Mouse (Mus musculus) layer of hippocampus, postnatal 10 days (tissue): ENCODE results near the gene Dcbld1. TPM values are rescaled to one million over a fixed set of nuclear protein-coding genes. Genes with fewer than 3 reads are reported as not detected.
"Not testable (repeated sequence)": the region's sequence is repeated elsewhere in the genome, so short reads cannot be mapped to it uniquely, and the experiment has no call there.

ENCODE experiments used
- DNase-seq, 2 experiments: peaks; one replicate each; pipeline ENCODE4 v3.0.0; 2021; ENCODE audit warnings: low spot score in 2 of 2
- total RNA-seq, 2 experiments: library from RNA; stranded (reverse); gene quantifications; 2 replicates each; pipeline ENCODE4 v1.2.3; 2021

Dcbld1 gene
- total RNA-seq, 2 experiments from 2014 or later, result 12.1 to 12.5 TPM

- DNase-seq, result no peak
Observed at GRCm38 (mm10) chr10:52258180-52258948, 24.9 kb downstream of the Dcbld1 start.

- DNase-seq, result no peak
Observed at GRCm38 (mm10) chr10:52260209-52260608, 26.8 kb downstream of the Dcbld1 start.

- DNase-seq, result no peak
Observed at GRCm38 (mm10) chr10:52264162-52264561, 30.7 kb downstream of the Dcbld1 start.

GRCm38 (mm10) chr10:52268879-52269278 lies 35.5 kb downstream of the Dcbld1 start:
- no peak for DNase-seq

- DNase-seq, result no peak
Observed at GRCm38 (mm10) chr10:52271385-52271784, 38.0 kb downstream of the Dcbld1 start.

GRCm38 (mm10) chr10:52273012-52273411 lies 39.6 kb downstream of the Dcbld1 start:
- DNase-seq, result no peak

GRCm38 (mm10) chr10:52274001-52274909 lies 40.8 kb downstream of the Dcbld1 start:
- DNase-seq, result peak; percentile 37 to 49

GRCm38 (mm10) chr10:52274910-52275604 lies 41.6 kb downstream of the Dcbld1 start:
- peak in 1 of 2 experiments; percentile 15 for DNase-seq

GRCm38 (mm10) chr10:52276579-52276978 lies 43.2 kb downstream of the Dcbld1 start:
- DNase-seq, result no peak

- not testable (repeated sequence) for DNase-seq
Observed at GRCm38 (mm10) chr10:52277564-52277963, 44.1 kb downstream of the Dcbld1 start.

GRCm38 (mm10) chr10:52278011-52278434 lies 44.6 kb downstream of the Dcbld1 start:
- DNase-seq, result no peak

- DNase-seq, result no peak
Observed at GRCm38 (mm10) chr10:52278866-52279265, 45.4 kb downstream of the Dcbld1 start.

GRCm38 (mm10) chr10:52279876-52280275 lies 46.5 kb downstream of the Dcbld1 start:
- DNase-seq, result no peak

GRCm38 (mm10) chr10:52280623-52281022 lies 47.2 kb downstream of the Dcbld1 start:
- no peak for DNase-seq

GRCm38 (mm10) chr10:52281337-52281736 lies 47.9 kb downstream of the Dcbld1 start:
- DNase-seq, result no peak

- DNase-seq, result no peak
Observed at GRCm38 (mm10) chr10:52284578-52284977, 51.2 kb downstream of the Dcbld1 start.

- DNase-seq, result no peak
Observed at GRCm38 (mm10) chr10:52287852-52288533, 54.6 kb downstream of the Dcbld1 start.

- no peak for DNase-seq
Observed at GRCm38 (mm10) chr10:52289261-52289660, 55.8 kb downstream of the Dcbld1 start.

- not testable (repeated sequence) for DNase-seq
Observed at GRCm38 (mm10) chr10:52292391-52292790, 59.0 kb downstream of the Dcbld1 start.

- DNase-seq, result no peak
Observed at GRCm38 (mm10) chr10:52293921-52294577, 60.6 kb downstream of the Dcbld1 start.
